Mouse (Mus musculus) thymus, adult 2 months (tissue): ENCODE results near the gene Stk32c.

Source experiments
- CTCF ChIP-seq: fragments of 200-500 bp; IDR thresholded peaks from 2 replicates; pipeline ENCODE4 v1.5.1; 2012; ENCODE audit warnings: mild to moderate bottlenecking, control low read depth, low read length, moderate library complexity, borderline replicate concordance; ENCODE audit not compliant: control insufficient read depth, poor library complexity, insufficient read depth; ENCODE audit errors: extremely low read depth
- POLR2A ChIP-seq: fragments of 200-500 bp; IDR thresholded peaks from 2 replicates; pipeline ENCODE4 v1.6.1; 2012; ENCODE audit warnings: mild to moderate bottlenecking, low read length, control low read depth, moderate library complexity; ENCODE audit not compliant: control insufficient read depth, poor library complexity, insufficient read depth; ENCODE audit errors: extremely low read depth

- TF ChIP-seq CTCF, result no peak
- no peak for TF ChIP-seq POLR2A
Observed at GRCm38 (mm10) chr7:139187771-139188633, 25.1 kb downstream of the Stk32c start.
